Mouse (Mus musculus): ENCODE measurements around the gene Astn2. TPM values are rescaled to one million over a fixed set of nuclear protein-coding genes. Genes with fewer than 3 reads are reported as not detected.

The Astn2 gene
- polyA plus RNA-seq, 1 experiment from 2014 or later, result 0.08 TPM

DNA sequence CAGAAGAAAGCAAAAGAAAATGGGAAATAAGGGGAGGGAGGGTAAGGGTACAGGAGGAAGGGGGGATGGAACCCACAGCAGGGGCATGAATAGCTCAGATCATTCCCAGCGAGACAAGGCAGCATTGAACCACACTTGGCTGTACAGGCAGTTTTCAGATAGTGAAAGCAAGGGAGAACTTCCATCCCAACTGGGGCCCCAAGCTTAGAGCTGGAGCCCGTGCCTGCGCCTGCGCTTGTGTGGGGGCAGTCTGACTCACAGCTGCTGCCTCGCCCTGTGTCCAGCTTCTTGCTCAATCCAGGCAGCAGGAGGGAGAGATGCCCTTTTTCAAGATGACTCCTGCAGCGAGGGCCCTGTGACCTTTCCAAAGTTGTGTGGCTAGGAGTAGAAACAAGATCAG lies 927.3 kb downstream of the Astn2 start:
- Histone ChIP-seq H3K36me3 (ENCODE audit: control insufficient read depth, insufficient read depth, low read length) (no peaks in the 10 kb centered on the region), H3K4me3 (ENCODE audit: low read length) (no peak overlapping the region), H3K27ac (ENCODE audit: low read length) (no peak overlapping the region), H3K9me3 (ENCODE audit: control insufficient read depth, low read length) (no peaks in the 10 kb centered on the region), H3K4me2 (ENCODE audit: low read depth, low read length) (no peak overlapping the region), H3K27me3 (ENCODE audit: control insufficient read depth, insufficient read depth, low read depth, low read length) (no peaks in the 10 kb centered on the region), H3K4me1 (replicated peaks; ENCODE audit: control insufficient read depth, insufficient read depth, low read length) (no peaks in the 10 kb centered on the region), H3K9ac (ENCODE audit: low read length) (peak overlapping the region; percentile 31; the same call in 1 of the 2 replicates)
- ATAC-seq (ENCODE audit: low read depth), result 0 out of 2 replicates have a peak, but pooled peaks have one; percentile 62
- WGBS, result 40% methylated on average over 6 of the region's 6 CpGs

DNA sequence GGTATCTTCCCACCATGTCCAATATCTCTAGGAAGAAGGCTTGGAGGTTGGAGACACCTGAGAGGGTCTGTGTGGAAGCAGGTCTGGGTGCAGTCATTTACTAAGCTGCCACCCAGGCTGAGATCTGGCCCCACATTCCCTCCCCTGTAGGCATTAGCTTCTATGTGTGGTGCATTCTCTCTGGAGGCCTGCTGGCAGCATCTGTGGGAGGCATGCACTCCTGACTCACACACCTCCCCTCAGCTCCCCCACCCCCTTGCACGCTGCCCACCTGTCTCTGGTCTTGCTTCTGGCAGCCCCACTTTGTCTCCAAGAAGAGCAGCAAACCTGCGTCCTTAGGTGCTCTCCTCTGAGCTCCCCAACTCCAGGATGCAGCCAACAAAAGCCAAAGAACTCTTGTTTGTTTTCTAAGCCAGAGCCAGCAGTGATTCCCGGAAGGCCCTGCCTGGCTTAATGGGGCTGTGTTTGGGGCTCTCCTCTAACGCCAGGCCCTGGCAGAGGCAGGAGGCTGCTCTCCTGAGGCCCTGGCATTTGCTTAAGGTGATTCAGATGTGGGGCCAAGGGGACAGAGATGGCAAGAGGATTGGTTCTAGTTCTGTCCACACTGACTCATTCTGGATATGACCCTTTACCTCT lies 928.4 kb downstream of the Astn2 start:
- WGBS, result 40% methylated on average over 4 of the region's 4 CpGs

DNA sequence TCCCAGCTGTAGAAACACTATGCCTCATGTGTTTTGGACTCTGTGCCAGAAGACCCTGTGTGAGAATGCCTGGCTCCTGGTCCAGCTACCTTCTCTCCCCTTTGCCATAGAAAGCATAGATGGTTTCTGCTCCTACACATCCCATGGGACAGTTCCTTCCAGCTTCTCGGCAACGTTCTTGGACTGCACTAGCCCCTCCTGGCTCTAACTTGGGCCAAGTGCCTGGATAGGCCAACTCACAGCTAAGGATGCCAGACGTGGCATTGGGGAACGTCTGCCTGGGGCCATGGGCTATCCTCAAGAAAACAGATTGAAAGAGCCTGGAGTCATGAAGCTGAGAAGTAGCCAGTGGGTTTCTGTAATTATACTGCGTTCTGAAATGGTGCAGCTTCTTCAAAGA lies 931.3 kb downstream of the Astn2 start:
- no peaks in the 10 kb centered on the region for H3K4me1 ChIP-seq (replicated peaks; ENCODE audit: control insufficient read depth, insufficient read depth, low read length)
- H3K4me3 ChIP-seq (ENCODE audit: low read length), result no peak overlapping the region
- no peaks in the 10 kb centered on the region for H3K9me3 ChIP-seq (ENCODE audit: control insufficient read depth, low read length)
- H3K36me3 ChIP-seq (ENCODE audit: control insufficient read depth, insufficient read depth, low read length), result no peaks in the 10 kb centered on the region
- no peak overlapping the region for H3K9ac ChIP-seq (ENCODE audit: low read length)
- no peaks in the 10 kb centered on the region for H3K27me3 ChIP-seq (ENCODE audit: control insufficient read depth, insufficient read depth, low read depth, low read length)
- WGBS, result 67% methylated on average over 5 of the region's 5 CpGs
- no peak for ATAC-seq (ENCODE audit: low read depth)
- H3K4me2 ChIP-seq (ENCODE audit: low read depth, low read length), result no peak overlapping the region
- H3K27ac ChIP-seq (ENCODE audit: low read length), result no peak overlapping the region

More for the DNA sequence above, 928.4 kb downstream of the Astn2 start:
- H3K4me2 ChIP-seq (ENCODE audit: low read depth, low read length), result no peak overlapping the region
- no peak overlapping the region for H3K27ac ChIP-seq (ENCODE audit: low read length)
- no peaks in the 10 kb centered on the region for H3K4me1 ChIP-seq (replicated peaks; ENCODE audit: control insufficient read depth, insufficient read depth, low read length)
- no peak overlapping the region for H3K4me3 ChIP-seq (ENCODE audit: low read length)
- H3K9me3 ChIP-seq (ENCODE audit: control insufficient read depth, low read length), result no peaks in the 10 kb centered on the region
- H3K27me3 ChIP-seq (ENCODE audit: control insufficient read depth, insufficient read depth, low read depth, low read length), result no peaks in the 10 kb centered on the region
- no peaks in the 10 kb centered on the region for H3K36me3 ChIP-seq (ENCODE audit: control insufficient read depth, insufficient read depth, low read length)
- no peak overlapping the region for H3K9ac ChIP-seq (ENCODE audit: low read length)
- ATAC-seq (ENCODE audit: low read depth), result no peak

DNA sequence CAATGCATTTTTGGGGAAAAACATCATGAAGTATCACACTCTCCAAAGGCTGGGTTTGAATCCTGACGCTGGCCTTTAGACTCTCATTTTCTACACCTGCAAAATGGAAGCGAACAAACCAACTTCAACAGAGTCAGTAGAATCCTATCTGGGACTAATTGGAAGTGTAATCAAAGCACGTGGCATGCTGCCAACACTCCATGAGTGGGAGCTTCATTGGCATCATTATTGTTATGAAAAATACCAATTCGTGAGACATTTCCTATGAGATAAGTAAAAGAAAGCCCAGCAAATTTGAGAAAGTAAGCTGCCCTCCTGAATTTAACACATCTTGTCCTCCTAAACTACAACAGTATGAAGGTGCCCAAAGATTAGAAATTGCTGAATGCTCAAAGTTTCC lies 955.2 kb downstream of the Astn2 start:
- no peak overlapping the region for H3K9ac ChIP-seq (ENCODE audit: low read length)
- H3K4me3 ChIP-seq (ENCODE audit: low read length), result no peak overlapping the region
- H3K9me3 ChIP-seq (ENCODE audit: control insufficient read depth, low read length), result no peaks in the 10 kb centered on the region
- 65% methylated on average over 4 of the region's 4 CpGs for WGBS
- no peak overlapping the region for H3K4me2 ChIP-seq (ENCODE audit: low read depth, low read length)
- no peaks in the 10 kb centered on the region for H3K4me1 ChIP-seq (replicated peaks; ENCODE audit: control insufficient read depth, insufficient read depth, low read length)
- ATAC-seq (ENCODE audit: low read depth), result no peak
- H3K27me3 ChIP-seq (ENCODE audit: control insufficient read depth, insufficient read depth, low read depth, low read length), result no peaks in the 10 kb centered on the region
- H3K36me3 ChIP-seq (ENCODE audit: control insufficient read depth, insufficient read depth, low read length), result no peaks in the 10 kb centered on the region
- H3K27ac ChIP-seq (ENCODE audit: low read length), result no peak overlapping the region

DNA sequence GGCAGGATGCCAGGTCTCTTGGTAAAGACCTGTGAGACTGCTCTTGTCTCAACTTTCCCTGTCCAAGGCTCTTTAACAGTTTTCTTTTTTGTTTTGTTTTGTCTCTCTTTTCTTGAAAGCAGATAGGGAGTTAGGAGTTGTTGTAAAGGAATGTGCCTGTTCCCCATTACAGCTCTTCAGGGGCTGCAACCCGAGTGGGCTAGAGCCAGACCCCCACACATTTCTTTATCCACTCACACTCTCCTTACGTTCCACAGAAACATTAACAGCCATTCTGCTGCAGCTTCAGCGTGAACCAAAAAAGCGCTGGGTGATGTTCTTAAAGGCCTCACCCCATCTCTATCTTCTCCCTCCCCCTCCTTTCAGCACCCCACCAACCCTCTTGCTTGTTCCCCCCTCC lies 962.7 kb downstream of the Astn2 start:
- no peak overlapping the region for H3K4me2 ChIP-seq (ENCODE audit: low read depth, low read length)
- no peak overlapping the region for H3K9ac ChIP-seq (ENCODE audit: low read length)
- H3K27me3 ChIP-seq (ENCODE audit: control insufficient read depth, insufficient read depth, low read depth, low read length), result no peaks in the 10 kb centered on the region
- no peak overlapping the region for H3K27ac ChIP-seq (ENCODE audit: low read length)
- no peaks in the 10 kb centered on the region for H3K9me3 ChIP-seq (ENCODE audit: control insufficient read depth, low read length)
- no peak for ATAC-seq (ENCODE audit: low read depth)
- H3K36me3 ChIP-seq (ENCODE audit: control insufficient read depth, insufficient read depth, low read length), result no peaks in the 10 kb centered on the region
- no peaks in the 10 kb centered on the region for H3K4me1 ChIP-seq (replicated peaks; ENCODE audit: control insufficient read depth, insufficient read depth, low read length)
- H3K4me3 ChIP-seq (ENCODE audit: low read length), result no peak overlapping the region
- WGBS, result 69% methylated on average over 4 of the region's 4 CpGs

DNA sequence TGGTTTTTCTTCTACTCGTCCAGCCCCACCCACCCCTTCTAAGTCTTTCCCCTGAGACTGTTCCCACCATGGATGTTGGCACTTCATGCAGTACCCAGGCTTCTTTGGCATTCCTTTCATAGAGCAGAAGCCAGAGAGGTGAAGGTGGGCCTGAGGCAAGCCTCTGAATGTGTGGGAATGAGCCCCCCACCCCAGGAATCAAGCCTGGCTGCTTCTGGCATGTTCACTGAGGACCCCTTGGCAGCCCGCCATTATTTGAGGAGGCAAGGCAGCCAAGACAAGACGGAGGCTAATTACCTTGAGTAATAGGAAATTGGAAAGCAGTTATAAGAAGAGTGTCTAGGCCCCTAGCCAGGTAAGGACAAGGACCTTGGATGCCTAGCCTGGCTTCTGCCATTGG lies 973.6 kb downstream of the Astn2 start:
- Histone ChIP-seq H3K4me1 (replicated peaks; ENCODE audit: control insufficient read depth, insufficient read depth, low read length) (peaks cover 3% of the 10 kb centered on the region; the same call in 1 of the 2 replicates), H3K9me3 (ENCODE audit: control insufficient read depth, low read length) (no peaks in the 10 kb centered on the region), H3K4me3 (ENCODE audit: low read length) (no peak overlapping the region), H3K27ac (ENCODE audit: low read length) (no peak overlapping the region), H3K9ac (ENCODE audit: low read length) (no peak overlapping the region), H3K4me2 (ENCODE audit: low read depth, low read length) (no peak overlapping the region), H3K27me3 (ENCODE audit: control insufficient read depth, insufficient read depth, low read depth, low read length) (no peaks in the 10 kb centered on the region), H3K36me3 (ENCODE audit: control insufficient read depth, insufficient read depth, low read length) (no peaks in the 10 kb centered on the region)
- peak; percentile 83 for ATAC-seq (ENCODE audit: low read depth)
- WGBS, result 25% methylated on average over 3 of the region's 3 CpGs

DNA sequence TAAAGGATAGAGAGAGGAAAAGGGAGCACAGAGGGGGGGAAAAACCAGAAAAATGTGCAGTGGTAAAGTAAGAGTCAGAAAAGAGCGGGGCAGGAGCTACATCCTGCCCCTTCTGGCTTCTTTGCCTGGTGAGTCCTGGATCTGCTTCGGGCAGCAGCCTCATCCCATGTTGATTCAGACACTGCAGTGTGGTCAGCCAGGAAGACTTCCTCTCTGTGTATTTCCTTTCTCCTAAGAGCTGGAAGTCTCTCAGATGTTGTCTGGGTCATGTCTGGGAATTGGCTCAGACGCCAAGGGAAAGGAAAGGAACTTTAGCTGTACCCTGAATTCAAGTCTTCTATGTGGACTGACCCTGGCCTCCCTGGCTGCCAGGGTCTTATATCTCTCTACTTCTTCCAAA lies 976.9 kb downstream of the Astn2 start:
- no peak for ATAC-seq (ENCODE audit: low read depth)
- Histone ChIP-seq H3K4me1 (replicated peaks; ENCODE audit: control insufficient read depth, insufficient read depth, low read length) (peaks cover 3% of the 10 kb centered on the region; the same call in 1 of the 2 replicates), H3K27ac (ENCODE audit: low read length) (no peak overlapping the region), H3K36me3 (ENCODE audit: control insufficient read depth, insufficient read depth, low read length) (no peaks in the 10 kb centered on the region), H3K4me2 (ENCODE audit: low read depth, low read length) (no peak overlapping the region), H3K4me3 (ENCODE audit: low read length) (no peak overlapping the region), H3K9ac (ENCODE audit: low read length) (no peak overlapping the region), H3K9me3 (ENCODE audit: control insufficient read depth, low read length) (no peaks in the 10 kb centered on the region), H3K27me3 (ENCODE audit: control insufficient read depth, insufficient read depth, low read depth, low read length) (no peaks in the 10 kb centered on the region)
- 62% methylated on average over 3 of the region's 3 CpGs for WGBS

DNA sequence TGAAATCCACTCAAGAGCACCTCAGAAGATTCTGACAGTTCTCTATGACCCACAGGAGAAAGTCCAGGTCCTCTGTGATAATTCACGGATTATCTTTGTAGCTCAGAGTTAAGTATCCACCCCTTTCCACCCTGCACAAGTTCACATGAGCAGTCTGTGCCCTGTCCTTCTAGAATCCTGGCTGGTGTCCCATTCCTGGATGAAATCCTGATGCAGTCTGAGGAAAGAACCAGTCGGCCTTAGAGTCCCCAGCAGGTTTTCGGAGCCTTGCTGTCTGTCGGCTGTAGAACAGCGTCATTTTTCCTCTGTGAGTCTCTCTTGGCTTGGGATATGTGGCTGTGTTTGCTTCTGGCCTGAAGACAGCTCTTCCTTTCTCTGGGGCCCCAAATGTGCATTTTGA lies 978.0 kb downstream of the Astn2 start:
- 69% methylated on average over 5 of the region's 5 CpGs for WGBS

DNA sequence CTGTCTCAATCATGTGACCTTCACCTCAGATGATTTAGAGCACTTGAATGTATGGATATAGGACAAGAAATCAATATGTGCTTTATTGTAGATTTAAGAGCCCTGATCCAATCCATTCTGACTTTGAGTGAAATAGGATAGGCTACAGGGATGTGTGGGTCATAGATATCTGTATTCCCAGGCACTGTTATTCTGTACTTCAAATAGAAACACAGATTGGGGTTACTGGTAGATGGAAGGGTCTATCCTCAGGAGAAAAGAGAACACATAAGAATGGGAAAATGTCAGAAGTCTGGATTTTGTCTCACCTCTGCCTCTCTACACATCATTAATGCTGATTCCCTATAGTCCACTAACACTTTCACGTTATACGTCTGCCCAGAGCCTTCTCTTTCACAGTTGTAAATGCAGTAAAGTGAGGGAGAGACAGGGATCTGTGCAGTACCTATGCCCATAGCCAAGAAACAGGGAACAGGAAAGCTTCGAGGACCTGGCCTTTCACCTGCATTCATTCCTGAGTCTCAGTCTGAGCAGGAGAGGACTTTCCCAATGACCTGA lies 981.3 kb downstream of the Astn2 start:
- 72% methylated on average over 3 of the region's 3 CpGs for WGBS
- no peak overlapping the region for H3K4me3 ChIP-seq (ENCODE audit: low read length)

More for the DNA sequence above, 978.0 kb downstream of the Astn2 start:
- Histone ChIP-seq H3K4me2 (ENCODE audit: low read depth, low read length) (no peak overlapping the region), H3K36me3 (ENCODE audit: control insufficient read depth, insufficient read depth, low read length) (no peaks in the 10 kb centered on the region), H3K9me3 (ENCODE audit: control insufficient read depth, low read length) (no peaks in the 10 kb centered on the region), H3K9ac (ENCODE audit: low read length) (no peak overlapping the region), H3K4me1 (replicated peaks; ENCODE audit: control insufficient read depth, insufficient read depth, low read length) (peaks cover 3% of the 10 kb centered on the region; the same call in 1 of the 2 replicates), H3K4me3 (ENCODE audit: low read length) (no peak overlapping the region), H3K27me3 (ENCODE audit: control insufficient read depth, insufficient read depth, low read depth, low read length) (no peaks in the 10 kb centered on the region), H3K27ac (ENCODE audit: low read length) (no peak overlapping the region)
- ATAC-seq (ENCODE audit: low read depth), result no peak

More for the DNA sequence above, 981.3 kb downstream of the Astn2 start:
- Histone ChIP-seq H3K4me1 (replicated peaks; ENCODE audit: control insufficient read depth, insufficient read depth, low read length) (peaks cover 6% of the 10 kb centered on the region), H3K27ac (ENCODE audit: low read length) (no peak overlapping the region), H3K9ac (ENCODE audit: low read length) (no peak overlapping the region), H3K9me3 (ENCODE audit: control insufficient read depth, low read length) (no peaks in the 10 kb centered on the region), H3K27me3 (ENCODE audit: control insufficient read depth, insufficient read depth, low read depth, low read length) (no peaks in the 10 kb centered on the region), H3K36me3 (ENCODE audit: control insufficient read depth, insufficient read depth, low read length) (no peaks in the 10 kb centered on the region), H3K4me2 (ENCODE audit: low read depth, low read length) (no peak overlapping the region)
- no peak for ATAC-seq (ENCODE audit: low read depth)

Measured in lung, embryonic 16.5 days (tissue).